Mouse (Mus musculus): Measurements from ENCODE around the gene Chil1. TPM values are rescaled to one million over a fixed set of nuclear protein-coding genes. Genes with fewer than 3 reads are reported as not detected.

Gene Chil1
- polyA plus RNA-seq, 1 experiment: not detected

- no peak for TF ChIP-seq GATA1 (IDR thresholded peaks at IDR 0.05; ENCODE audit: low read length)
Measured at GRCm38 (mm10) chr1:134231270-134231669, 49.3 kb downstream of the Chil1 start.

GRCm38 (mm10) chr1:134231681-134232080 is 49.7 kb downstream of the Chil1 start:
- no peak for TF ChIP-seq GATA1 (IDR thresholded peaks at IDR 0.05; ENCODE audit: low read length)

DNA sequence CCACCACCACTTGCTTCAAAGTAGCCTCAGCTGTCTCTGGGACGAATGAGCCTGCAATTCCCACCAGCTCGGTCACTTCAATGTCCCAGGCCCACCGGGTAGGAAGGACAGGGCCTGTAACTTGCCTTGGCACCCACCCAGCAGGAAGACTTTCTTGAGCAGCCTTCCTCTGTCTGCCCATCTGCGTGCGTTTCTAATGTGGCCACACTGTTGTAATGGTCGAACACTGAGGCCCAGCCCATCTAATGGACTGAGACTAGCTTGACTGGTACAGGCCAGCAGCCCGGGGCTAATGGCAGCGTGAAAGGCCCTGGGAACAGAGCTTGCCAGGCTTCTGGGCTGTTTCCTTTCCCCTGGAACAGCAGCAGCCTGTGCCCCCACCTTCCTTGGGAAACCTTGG is 50.4 kb downstream of the Chil1 start:
- no peak for TF ChIP-seq GATA1 (IDR thresholded peaks at IDR 0.05; ENCODE audit: low read length)

- TF ChIP-seq GATA1 (IDR thresholded peaks at IDR 0.05; ENCODE audit: low read length): no peak
Measured at GRCm38 (mm10) chr1:134232778-134233531, 51.0 kb downstream of the Chil1 start.

- TF ChIP-seq GATA1 (IDR thresholded peaks at IDR 0.05; ENCODE audit: low read length): no peak
Measured at GRCm38 (mm10) chr1:134233681-134234454, 51.9 kb downstream of the Chil1 start.

DNA sequence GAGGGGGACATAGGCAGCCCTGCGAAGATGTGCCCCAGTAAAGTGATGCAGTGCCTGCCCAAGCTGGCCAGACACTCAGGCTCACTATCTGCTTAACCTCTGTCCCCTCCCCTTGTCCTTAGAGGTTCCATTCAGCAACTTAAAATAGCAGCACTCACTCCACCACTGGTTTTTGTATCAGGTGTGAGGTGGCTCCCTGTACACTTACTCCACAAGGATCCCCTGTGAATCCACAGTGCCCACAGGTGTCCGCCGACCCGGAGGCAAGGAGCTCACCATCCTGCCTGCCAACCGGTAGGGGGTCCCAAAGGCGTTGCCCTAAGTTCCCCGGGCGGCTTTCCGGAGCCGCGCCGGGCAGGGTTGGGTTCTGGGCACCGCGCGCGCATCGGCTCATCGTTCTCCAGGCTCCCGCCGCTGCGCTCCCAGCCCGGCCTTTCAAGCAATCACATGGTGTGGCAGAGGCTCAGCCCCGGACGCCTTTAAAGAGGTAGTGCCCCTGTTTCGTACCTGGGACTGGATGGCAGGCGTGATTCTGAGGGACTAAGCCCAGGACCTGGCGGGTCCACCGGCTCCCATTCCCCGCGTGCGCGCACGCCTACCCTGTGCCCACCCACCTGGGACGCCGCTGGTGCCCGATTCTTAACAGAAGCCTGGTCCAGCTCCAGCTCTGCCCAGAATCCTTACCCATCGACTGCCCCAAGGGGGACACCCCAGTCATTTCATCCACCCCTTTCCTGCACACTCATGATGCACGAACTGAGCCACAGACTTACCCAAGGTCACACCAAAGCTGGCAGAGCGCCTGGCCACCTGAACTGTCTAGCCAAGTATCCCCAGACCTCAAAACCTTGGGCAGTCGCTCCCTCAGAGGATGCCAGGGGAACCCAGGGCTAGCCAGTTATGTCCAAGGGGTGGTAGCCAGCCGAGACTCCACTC is 52.7 kb downstream of the Chil1 start:
- no peak for TF ChIP-seq GATA1 (IDR thresholded peaks at IDR 0.05; ENCODE audit: low read length)

DNA sequence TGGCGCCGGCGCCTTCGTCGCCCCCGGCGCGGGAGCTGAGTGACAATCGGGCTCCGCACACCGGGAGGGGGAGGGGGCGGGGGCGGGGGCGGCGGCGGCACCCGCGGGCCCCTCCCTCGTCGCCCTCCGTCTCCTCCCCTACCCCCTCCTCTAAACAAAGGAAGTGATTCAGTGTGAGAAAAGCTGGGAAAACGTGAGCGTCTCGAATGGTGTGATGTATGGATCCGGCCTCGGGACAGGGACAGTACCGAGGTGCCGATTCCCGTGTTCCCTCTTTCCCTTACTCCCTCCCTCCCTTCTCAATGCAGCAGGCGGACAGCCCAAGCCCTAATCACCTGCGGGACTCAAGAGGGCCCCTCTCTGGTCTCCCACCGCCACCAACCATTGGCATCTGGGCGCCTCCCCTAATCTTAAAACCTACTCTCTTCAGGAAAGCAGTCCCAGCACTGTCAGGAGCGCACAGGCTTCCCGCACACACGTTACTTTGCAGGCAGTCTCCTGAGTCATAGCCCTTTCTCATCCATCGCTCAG is 53.5 kb downstream of the Chil1 start, which contains the start of gene Adora1:
Adora1 (minus strand) TSS at position 41 of the 531 bp plus-strand sequence.
- no peak for TF ChIP-seq GATA1 (IDR thresholded peaks at IDR 0.05; ENCODE audit: low read length)

DNA sequence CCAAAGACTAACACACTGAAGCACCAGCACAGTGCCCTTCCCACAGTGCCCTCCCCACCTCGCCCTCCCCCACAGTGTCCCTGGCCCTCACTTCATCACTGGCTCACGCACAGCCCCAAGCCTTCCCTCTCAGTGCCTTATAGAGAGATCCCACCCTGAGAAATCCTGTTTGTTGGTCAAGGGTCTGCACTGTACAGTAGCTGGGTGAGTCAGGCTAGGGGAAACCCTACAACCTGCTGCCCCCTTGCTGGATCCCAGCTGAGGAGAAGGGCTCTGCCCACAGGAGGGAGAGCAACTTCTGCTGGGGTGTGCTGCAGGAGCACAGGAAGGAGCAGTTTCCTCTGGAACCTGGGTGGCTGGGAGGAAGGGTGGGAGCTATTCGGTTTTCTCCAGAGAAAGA is 54.2 kb downstream of the Chil1 start:
- no peak for TF ChIP-seq GATA1 (IDR thresholded peaks at IDR 0.05; ENCODE audit: low read length)

DNA sequence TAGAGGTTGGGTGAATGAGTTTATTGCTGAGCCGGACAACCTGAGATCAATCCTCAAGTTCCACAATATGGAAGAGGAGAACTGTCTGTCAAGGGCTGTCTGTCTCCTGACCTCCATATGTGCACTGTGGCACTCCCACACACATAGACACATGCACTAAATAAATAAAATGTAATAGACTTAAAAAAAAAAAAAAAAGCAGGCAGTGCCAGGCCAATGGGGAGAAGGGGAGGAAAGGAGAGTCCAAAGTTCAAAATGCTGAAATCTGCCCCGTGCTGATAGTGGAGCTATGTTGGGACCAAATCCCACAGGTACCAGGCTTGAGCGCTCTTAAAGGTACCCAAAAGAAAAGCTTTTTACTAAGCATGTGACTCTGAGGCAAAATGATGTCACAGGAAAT is 55.5 kb downstream of the Chil1 start:
- TF ChIP-seq GATA1 (IDR thresholded peaks at IDR 0.05; ENCODE audit: low read length): no peak

Other genes starting within 250 kb of the Chil1 start
- not detected in 2 replicates for gene Fmod, start 144.9 kb upstream of the Chil1 start, polyA plus RNA-seq (2012)
- gene Btg2, start 103.1 kb upstream of the Chil1 start, polyA plus RNA-seq (2012): 4.5 and 6.7 TPM in 2 replicates
- not detected in 2 replicates for gene Chit1, start 70.9 kb upstream of the Chil1 start, polyA plus RNA-seq (2012)
- gene Mybph, start 11.3 kb downstream of the Chil1 start, polyA plus RNA-seq (2012): not detected in 2 replicates
- 0.01 TPM in 1 of 2 replicates, not detected in the other for gene Adora1, start 53.3 kb downstream of the Chil1 start, polyA plus RNA-seq (2012)
- not detected in 2 replicates for gene Myog, start 107.8 kb downstream of the Chil1 start, polyA plus RNA-seq (2012)
- 0.04 and 0.08 TPM in 2 replicates for gene Ppfia4, start 150.8 kb downstream of the Chil1 start, polyA plus RNA-seq (2012)
- gene Tmem183a, start 179.8 kb downstream of the Chil1 start, polyA plus RNA-seq (2012): 49.6 and 62.4 TPM in 2 replicates
- not detected in 2 replicates for gene 4933406M09Rik, start 203.8 kb downstream of the Chil1 start, polyA plus RNA-seq (2012)
- gene Cyb5r1, start 223.4 kb downstream of the Chil1 start, polyA plus RNA-seq (2012): 41.6 and 56.5 TPM in 2 replicates
- gene Adipor1, start 233.2 kb downstream of the Chil1 start, polyA plus RNA-seq (2012): 94.8 and 120 TPM in 2 replicates